Comparison of ENCODE assay signal across 19 mouse cellular contexts in genomic region chr11:102193657-102194440, GRCm38 (mm10). TPM values are rescaled to one million over a fixed set of nuclear protein-coding genes. Genes with fewer than 3 reads are reported as not detected.
DNase-seq lines count a peak whose midpoint lies in the region; ATAC-seq lines count a peak whose summit lies in the region.
"Had no signal": no experiment of that assay in that cellular context is flagged by ENCODE, and none has a peak within 500 bp of the region (broad histone marks: within the 10 kb centered on the region; RNA-seq: fewer than 3 reads in every experiment).

No protein-coding gene starts in this region.

- WGBS in limb, embryonic 10.5 days = 84% methylated on average over 9 of the region's 9 CpGs

- peak; percentile 7 for DNase-seq in kidney, postnatal 10 days
- no peak for DNase-seq in kidney, adult 11 months
- peak; percentile 75 for DNase-seq in adipocyte (ENCODE audit: low spot score)
- peak; percentile 84 for DNase-seq in adrenal gland, adult 2 months
- peak; percentile 65 for DNase-seq in adrenal gland, postnatal 25 days
- no peak for DNase-seq in limb, embryonic 10.5 days (ENCODE audit: low spot score)
- DNase-seq: cerebellum, adult 2 months; cerebellum, postnatal 14 days; forebrain, postnatal 0 days; gastrocnemius, postnatal 14 days had no signal

- peaks cover 23% of the 10 kb centered on the region for H3K4me1 ChIP-seq in limb, embryonic 10.5 days

- H3K27me3 ChIP-seq in limb, embryonic 10.5 days (ENCODE audit: low read depth, poor library complexity, severe bottlenecking) = no peaks in the 10 kb centered on the region
- H3K27me3 ChIP-seq: embryonic facial prominence, embryonic 12.5 days; forebrain, embryonic 13.5 days; heart, embryonic 12.5 days; intestine, embryonic 15.5 days had no signal

- no peaks in the 10 kb centered on the region for H3K9me3 ChIP-seq in limb, embryonic 10.5 days (replicated peaks)
- H3K9me3 ChIP-seq: embryonic facial prominence, embryonic 12.5 days; forebrain, embryonic 13.5 days; heart, embryonic 12.5 days; hindbrain, embryonic 10.5 days; intestine, embryonic 15.5 days had no signal

- ATAC-seq in monocyte, adult 5-6 weeks (replicated peaks; ENCODE audit: insufficient number of reproducible peaks, low FRiP score, low TSS enrichment, poor library complexity, severe bottlenecking) = no peak
- ATAC-seq: forebrain, embryonic 13.5 days; forebrain, postnatal 0 days; intestine, embryonic 15.5 days had no signal

- no peak overlapping the region for H3K4me3 ChIP-seq in limb, embryonic 10.5 days
- H3K4me3 ChIP-seq: embryonic facial prominence, embryonic 12.5 days; forebrain, embryonic 13.5 days; heart, embryonic 12.5 days; hindbrain, embryonic 10.5 days; intestine, embryonic 15.5 days had no signal

- no peak overlapping the region for H3K27ac ChIP-seq in limb, embryonic 10.5 days
- H3K27ac ChIP-seq: embryonic facial prominence, embryonic 12.5 days; forebrain, embryonic 13.5 days; hindbrain, embryonic 10.5 days; hindbrain, embryonic 14.5 days; intestine, embryonic 15.5 days had no signal

- peaks cover 71% of the 10 kb centered on the region for H3K36me3 ChIP-seq in limb, embryonic 10.5 days

RNA-seq across cellular contexts. Expression of gene G6pc3, which starts 4.4 kb away (rescaled TPM):
- total RNA-seq in adrenal gland, adult 2 months (2021) = 100 to 1,000 TPM; 140 to 149 TPM
- polyA plus RNA-seq in adrenal gland, adult 2 months (2012; rRNA removed) = 254 and 297 TPM in 2 replicates
- total RNA-seq in adrenal gland, postnatal 25 days (2021) = 132 and 143 TPM in 2 replicates
- 41.4 and 41.6 TPM in 2 replicates for polyA plus RNA-seq in limb, embryonic 10.5 days (2016; fragmentation: Nextera tagmentation; extraction: Ambion mirVana)
- total RNA-seq in monocyte, adult 5-6 weeks (2017) = 6.1 to 10.7 TPM (median 9.1 TPM) in 3 replicates

RNA-seq across cellular contexts. Expression of gene Lsm12, which starts 8.8 kb away (rescaled TPM):
- 100 to 1,000 TPM in 1 of 2 experiments, 10 to 100 TPM in 1; 82.6 to 108 TPM for total RNA-seq in adrenal gland, adult 2 months (2021)
- 35.8 and 40.1 TPM in 2 replicates for polyA plus RNA-seq in adrenal gland, adult 2 months (2012; rRNA removed)
- total RNA-seq in adrenal gland, postnatal 25 days (2021) = 72.6 and 92.6 TPM in 2 replicates
- 125 and 146 TPM in 2 replicates for polyA plus RNA-seq in limb, embryonic 10.5 days (2016; fragmentation: Nextera tagmentation; extraction: Ambion mirVana)
- 26.7 to 93.0 TPM (median 26.9 TPM) in 3 replicates for total RNA-seq in monocyte, adult 5-6 weeks (2017)

RNA-seq across cellular contexts. Expression of gene Hdac5, which starts 36.1 kb away (rescaled TPM):
- 100 to 1,000 TPM in 1 of 2 experiments, 10 to 100 TPM in 1; 67.8 to 127 TPM for total RNA-seq in adrenal gland, adult 2 months (2021)
- polyA plus RNA-seq in adrenal gland, adult 2 months (2012; rRNA removed) = 99.3 and 131 TPM in 2 replicates
- 79.9 and 117 TPM in 2 replicates for total RNA-seq in adrenal gland, postnatal 25 days (2021)
- polyA plus RNA-seq in limb, embryonic 10.5 days (2016; fragmentation: Nextera tagmentation; extraction: Ambion mirVana) = 36.4 and 50.2 TPM in 2 replicates
- 46.5 to 54.0 TPM (median 51.7 TPM) in 3 replicates for total RNA-seq in monocyte, adult 5-6 weeks (2017)

RNA-seq across cellular contexts. Expression of gene Tmem101, which starts 37.6 kb away (rescaled TPM):
- 10 to 100 TPM in 1 of 2 experiments, 1 to 10 TPM in 1; 7.9 to 16.5 TPM for total RNA-seq in adrenal gland, adult 2 months (2021)
- 23.9 and 26.8 TPM in 2 replicates for polyA plus RNA-seq in adrenal gland, adult 2 months (2012; rRNA removed)
- 14.2 and 22.1 TPM in 2 replicates for total RNA-seq in adrenal gland, postnatal 25 days (2021)
- 34.0 and 39.6 TPM in 2 replicates for polyA plus RNA-seq in limb, embryonic 10.5 days (2016; fragmentation: Nextera tagmentation; extraction: Ambion mirVana)
- 3.1 to 9.5 TPM (median 5.5 TPM) in 3 replicates for total RNA-seq in monocyte, adult 5-6 weeks (2017)

RNA-seq across cellular contexts. Expression of gene Nags, which starts 48.5 kb away (rescaled TPM):
- 1 to 10 TPM in 1 of 2 experiments, under 1 TPM in 1; 0.29 to 1.8 TPM for total RNA-seq in adrenal gland, adult 2 months (2021)
- 0.34 and 1.1 TPM in 2 replicates for polyA plus RNA-seq in adrenal gland, adult 2 months (2012; rRNA removed)
- total RNA-seq in adrenal gland, postnatal 25 days (2021) = 0.27 and 1.3 TPM in 2 replicates
- polyA plus RNA-seq in limb, embryonic 10.5 days (2016; fragmentation: Nextera tagmentation; extraction: Ambion mirVana) = 0.09 and 0.20 TPM in 2 replicates
- not detected in 3 replicates for total RNA-seq in monocyte, adult 5-6 weeks (2017)
- total RNA-seq: gastrocnemius, adult 18-20 months; gastrocnemius, postnatal 14 days; heart, postnatal 25 days had no signal
- polyA plus RNA-seq: cerebellum, adult 2 months; forebrain, embryonic 13.5 days; hindbrain, embryonic 10.5 days; hindbrain, embryonic 14.5 days had no signal

Comparison
In these comparisons a context has a peak if more than half of its experiments do, and no peak if none do; other contexts are left out.
1. DNase-seq: peak in kidney, postnatal 10 days (single experiment), adipocyte (single experiment), adrenal gland, adult 2 months (single experiment) and adrenal gland, postnatal 25 days (single experiment); none in kidney, adult 11 months (single experiment) and limb, embryonic 10.5 days (single experiment).
2. RNA of gene G6pc3, which starts 4.4 kb away (total RNA-seq): 140 to 149 TPM in adrenal gland, adult 2 months and 132 to 143 TPM in adrenal gland, postnatal 25 days; 6.1 to 10.7 TPM in monocyte, adult 5-6 weeks; every median in the first group is over 10 times any median in the second.